20 mouse cellular contexts compared by ENCODE assay signal in genomic region chr10:95227590-95227989, GRCm38 (mm10).
DNase-seq lines count a peak whose midpoint lies in the region; ATAC-seq and TF ChIP-seq lines count a peak whose summit lies in the region.
"Had no signal": no experiment of that assay in that cellular context is flagged by ENCODE, and none has a peak within 500 bp of the region (broad histone marks: within the 10 kb centered on the region; RNA-seq: fewer than 3 reads in every experiment).

No protein-coding gene starts in this region.

- ATAC-seq in forebrain, embryonic 11.5 days (replicated peaks; ENCODE audit: low FRiP score): no peak
- no peak for ATAC-seq in forebrain, embryonic 13.5 days
- peak; percentile 83 for ATAC-seq in lung, embryonic 14.5 days (ENCODE audit: insufficient read depth)
- ATAC-seq in neural tube, embryonic 13.5 days (ENCODE audit: low read depth): no peak
- ATAC-seq in neural tube, embryonic 15.5 days (ENCODE audit: low FRiP score): no peak

- peak; percentile 15 for DNase-seq in forebrain, embryonic 11.5 days (ENCODE audit: low spot score)
- peak; percentile 62 for DNase-seq in lung, embryonic 14.5 days
- no peak for DNase-seq in lung, postnatal 10 days
- no peak for DNase-seq in thymus, adult 2 months
- DNase-seq in spleen, adult 12 weeks (ENCODE audit: low spot score): no peak
- DNase-seq: adrenal gland, postnatal 14 days; cerebellum, adult 8-10 months; cerebellum, postnatal 36 days; embryo, embryonic 11 days; kidney, adult 11 months; kidney, postnatal 36 days; liver; right cerebral cortex, postnatal 14 days; thymus, postnatal 14 days had no signal

- no peak overlapping the region for H3K4me2 ChIP-seq in forebrain, embryonic 11.5 days (ENCODE audit: low read depth, low read length, severe bottlenecking)
- H3K4me2 ChIP-seq in forebrain, embryonic 13.5 days: no peak overlapping the region
- H3K4me2 ChIP-seq in lung, embryonic 14.5 days: no peak overlapping the region
- no peak overlapping the region for H3K4me2 ChIP-seq in neural tube, embryonic 13.5 days
- H3K4me2 ChIP-seq in neural tube, embryonic 15.5 days: no peak overlapping the region
- H3K4me2 ChIP-seq: embryonic facial prominence, embryonic 13.5 days; kidney, embryonic 15.5 days had no signal

- H3K4me3 ChIP-seq in forebrain, embryonic 11.5 days (ENCODE audit: low read depth, low read length): no peak overlapping the region
- H3K4me3 ChIP-seq in forebrain, embryonic 13.5 days: no peak overlapping the region
- H3K4me3 ChIP-seq in lung, embryonic 14.5 days (ENCODE audit: low read depth, low read length): no peak overlapping the region
- H3K4me3 ChIP-seq in neural tube, embryonic 13.5 days: no peak overlapping the region
- no peak overlapping the region for H3K4me3 ChIP-seq in neural tube, embryonic 15.5 days (replicated peaks)
- no peak overlapping the region for H3K4me3 ChIP-seq in thymus, adult 2 months (ENCODE audit: control insufficient read depth, insufficient read depth, low read length)
- H3K4me3 ChIP-seq: embryonic facial prominence, embryonic 13.5 days; erythroblast, embryonic 14.5 days; kidney, embryonic 15.5 days had no signal

- H3K9me3 ChIP-seq in forebrain, embryonic 11.5 days (ENCODE audit: control insufficient read depth, low read length): no peaks in the 10 kb centered on the region
- no peaks in the 10 kb centered on the region for H3K9me3 ChIP-seq in forebrain, embryonic 13.5 days (replicated peaks)
- H3K9me3 ChIP-seq in lung, embryonic 14.5 days (ENCODE audit: low read depth, low read length): no peaks in the 10 kb centered on the region
- no peaks in the 10 kb centered on the region for H3K9me3 ChIP-seq in neural tube, embryonic 13.5 days
- H3K9me3 ChIP-seq in neural tube, embryonic 15.5 days (replicated peaks): no peaks in the 10 kb centered on the region
- H3K9me3 ChIP-seq: embryonic facial prominence, embryonic 13.5 days; kidney, embryonic 15.5 days had no signal

- no peak overlapping the region for H3K27ac ChIP-seq in forebrain, embryonic 11.5 days (ENCODE audit: low read depth, low read length)
- H3K27ac ChIP-seq in forebrain, embryonic 13.5 days: no peak overlapping the region
- peak overlapping the region; percentile 65; the same call in 1 of the 2 replicates for H3K27ac ChIP-seq in lung, embryonic 14.5 days (ENCODE audit: low read depth)
- H3K27ac ChIP-seq in neural tube, embryonic 13.5 days (replicated peaks): 0 out of 2 replicates have a peak overlapping the region, but pooled peaks have one; percentile 43
- no peak overlapping the region for H3K27ac ChIP-seq in neural tube, embryonic 15.5 days (replicated peaks)
- no peak overlapping the region for H3K27ac ChIP-seq in thymus, adult 2 months (ENCODE audit: control insufficient read depth, insufficient read depth, low read length)
- H3K27ac ChIP-seq: embryonic facial prominence, embryonic 13.5 days; kidney, embryonic 15.5 days had no signal

- no peaks in the 10 kb centered on the region for H3K27me3 ChIP-seq in forebrain, embryonic 11.5 days (ENCODE audit: control insufficient read depth, insufficient read depth, low read length)
- 0 out of 2 replicates have a peak, but pooled peaks cover 4% of the 10 kb centered on the region for H3K27me3 ChIP-seq in forebrain, embryonic 13.5 days
- no peaks in the 10 kb centered on the region for H3K27me3 ChIP-seq in lung, embryonic 14.5 days (ENCODE audit: insufficient read depth, low read length)
- H3K27me3 ChIP-seq in neural tube, embryonic 13.5 days: no peaks in the 10 kb centered on the region
- H3K27me3 ChIP-seq in neural tube, embryonic 15.5 days (replicated peaks): no peaks in the 10 kb centered on the region
- no peaks in the 10 kb centered on the region for H3K27me3 ChIP-seq in thymus, adult 2 months (ENCODE audit: control insufficient read depth, insufficient read depth, low read length)
- H3K27me3 ChIP-seq: embryonic facial prominence, embryonic 13.5 days; kidney, embryonic 15.5 days had no signal

- 0% methylated on average over 1 of the region's 1 CpGs for WGBS in forebrain, embryonic 11.5 days
- 15% methylated on average over 1 of the region's 1 CpGs for WGBS in forebrain, embryonic 13.5 days
- 35% methylated on average over 1 of the region's 1 CpGs for WGBS in lung, embryonic 14.5 days
- 9% methylated on average over 1 of the region's 1 CpGs for WGBS in neural tube, embryonic 13.5 days
- WGBS in neural tube, embryonic 15.5 days: 12% methylated on average over 1 of the region's 1 CpGs
- 83% methylated on average over 1 of the region's 1 CpGs for WGBS in thymus, adult 2 months

- H3K4me1 ChIP-seq in forebrain, embryonic 11.5 days (replicated peaks; ENCODE audit: control insufficient read depth, insufficient read depth, low read length): no peaks in the 10 kb centered on the region
- H3K4me1 ChIP-seq in forebrain, embryonic 13.5 days: peaks cover 4% of the 10 kb centered on the region; the same call in 1 of the 2 replicates
- H3K4me1 ChIP-seq in lung, embryonic 14.5 days (ENCODE audit: insufficient read depth): peaks cover 15% of the 10 kb centered on the region
- peaks cover 27% of the 10 kb centered on the region for H3K4me1 ChIP-seq in neural tube, embryonic 13.5 days (replicated peaks)
- 0 out of 2 replicates have a peak, but pooled peaks cover 1% of the 10 kb centered on the region for H3K4me1 ChIP-seq in neural tube, embryonic 15.5 days
- no peaks in the 10 kb centered on the region for H3K4me1 ChIP-seq in thymus, adult 2 months (replicated peaks; ENCODE audit: control insufficient read depth, insufficient read depth, low read length)

- no peak for TF ChIP-seq CTCF in lung, embryonic 14.5 days (IDR thresholded peaks at IDR 0.05; ENCODE audit: low read depth)
- no peak for TF ChIP-seq CTCF in thymus, adult 2 months (IDR thresholded peaks at IDR 0.05; ENCODE audit: borderline replicate concordance, control insufficient read depth, extremely low read depth, insufficient read depth, low read length, poor library complexity)

- no peak overlapping the region for H3K9ac ChIP-seq in forebrain, embryonic 11.5 days (ENCODE audit: low read length)
- no peak overlapping the region for H3K9ac ChIP-seq in forebrain, embryonic 13.5 days
- H3K9ac ChIP-seq in lung, embryonic 14.5 days: no peak overlapping the region
- no peak overlapping the region for H3K9ac ChIP-seq in neural tube, embryonic 13.5 days
- no peak overlapping the region for H3K9ac ChIP-seq in neural tube, embryonic 15.5 days (replicated peaks)
- H3K9ac ChIP-seq: embryonic facial prominence, embryonic 13.5 days; kidney, embryonic 15.5 days had no signal

- no peak for TF ChIP-seq POLR2A in thymus, adult 2 months (IDR thresholded peaks at IDR 0.05; ENCODE audit: control insufficient read depth, extremely low read depth, insufficient read depth, low read length, poor library complexity)

- H3K36me3 ChIP-seq in forebrain, embryonic 11.5 days (ENCODE audit: control insufficient read depth, insufficient read depth, low read length): no peaks in the 10 kb centered on the region
- no peaks in the 10 kb centered on the region for H3K36me3 ChIP-seq in forebrain, embryonic 13.5 days (ENCODE audit: poor library complexity, severe bottlenecking)
- no peaks in the 10 kb centered on the region for H3K36me3 ChIP-seq in lung, embryonic 14.5 days (ENCODE audit: insufficient read depth)
- no peaks in the 10 kb centered on the region for H3K36me3 ChIP-seq in neural tube, embryonic 13.5 days
- no peaks in the 10 kb centered on the region for H3K36me3 ChIP-seq in neural tube, embryonic 15.5 days
- no peaks in the 10 kb centered on the region for H3K36me3 ChIP-seq in thymus, adult 2 months (ENCODE audit: control insufficient read depth, insufficient read depth, low read length)
- H3K36me3 ChIP-seq: embryonic facial prominence, embryonic 13.5 days; kidney, embryonic 15.5 days had no signal

Comparison
In these comparisons a context has a peak if more than half of its experiments do, and no peak if none do; other contexts are left out.
1. DNase-seq: peak in forebrain, embryonic 11.5 days (single experiment) and lung, embryonic 14.5 days (single experiment); none in lung, postnatal 10 days (single experiment), thymus, adult 2 months (single experiment) and spleen, adult 12 weeks (single experiment).
2. H3K27ac ChIP-seq: peak in lung, embryonic 14.5 days (single experiment) and neural tube, embryonic 13.5 days (single experiment); none in forebrain, embryonic 11.5 days (single experiment), forebrain, embryonic 13.5 days (single experiment), neural tube, embryonic 15.5 days (single experiment) and thymus, adult 2 months (single experiment).